Mouse (Mus musculus): ENCODE data around the gene Trib2. TPM values are rescaled to one million over a fixed set of nuclear protein-coding genes. Genes with fewer than 3 reads are reported as not detected.

Gene Trib2
- total RNA-seq, 2 experiments from 2014 or later = 4.1 to 7.5 TPM

DNA sequence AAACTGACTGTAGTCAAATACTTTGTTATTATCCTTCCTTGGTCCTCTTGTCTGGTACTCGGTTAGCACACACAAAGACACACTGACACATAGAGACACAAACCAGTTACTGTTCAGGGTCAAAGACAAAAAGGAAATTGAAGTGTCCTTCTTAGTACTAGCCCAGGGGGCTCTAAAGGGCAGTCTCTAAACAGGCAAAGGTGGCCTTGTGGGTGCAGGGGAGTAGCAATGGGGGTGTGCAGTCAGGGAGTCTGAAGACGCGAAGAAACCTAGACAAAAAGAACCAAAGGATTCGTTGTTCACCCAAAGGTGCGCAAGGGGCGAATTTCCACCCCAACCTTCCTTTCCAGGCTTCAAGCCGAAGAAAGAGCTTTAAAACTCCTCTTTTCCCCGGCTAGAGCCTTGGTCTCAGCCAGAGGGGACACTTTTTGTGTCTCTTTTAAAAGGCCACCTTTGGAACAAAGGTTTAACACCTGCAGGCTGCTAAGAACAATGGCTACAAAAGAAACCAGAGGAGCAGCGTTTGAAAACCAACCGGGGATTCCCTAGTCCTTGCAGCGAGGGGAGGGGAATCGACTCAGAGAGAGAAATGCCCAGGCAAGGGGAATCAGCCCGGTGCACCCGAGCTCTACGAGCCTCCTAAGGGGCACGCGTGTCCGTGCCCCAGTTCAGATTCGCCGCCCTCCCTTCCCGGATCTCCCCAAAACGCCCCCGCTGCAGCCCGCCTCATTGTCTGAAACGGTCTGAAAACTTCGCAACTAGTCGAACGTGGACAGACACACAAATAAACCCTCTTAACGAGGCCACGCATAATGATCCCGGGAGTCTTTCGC, 2.3 kb downstream of the Trib2 start:
- ATAC-seq (replicated peaks; ENCODE audit: poor library complexity) = no peak

DNA sequence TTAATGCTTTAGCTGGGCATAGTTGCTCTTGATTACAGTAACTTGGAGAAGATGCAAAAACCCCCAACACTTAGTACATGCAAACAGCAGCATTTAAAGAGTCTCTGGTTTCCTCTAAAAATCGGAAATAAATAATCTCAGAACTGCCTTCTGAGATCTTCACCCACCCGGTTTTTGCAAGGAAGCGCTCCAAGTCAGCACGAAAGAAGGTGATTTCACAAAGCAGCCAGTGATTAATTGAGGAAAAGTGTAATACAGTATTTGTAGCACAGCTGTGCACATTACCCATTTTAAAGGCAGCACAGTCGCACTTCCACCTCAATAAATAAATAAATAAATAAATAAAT, 2.9 kb downstream of the Trib2 start:
- ATAC-seq (replicated peaks; ENCODE audit: poor library complexity) = no peak

DNA sequence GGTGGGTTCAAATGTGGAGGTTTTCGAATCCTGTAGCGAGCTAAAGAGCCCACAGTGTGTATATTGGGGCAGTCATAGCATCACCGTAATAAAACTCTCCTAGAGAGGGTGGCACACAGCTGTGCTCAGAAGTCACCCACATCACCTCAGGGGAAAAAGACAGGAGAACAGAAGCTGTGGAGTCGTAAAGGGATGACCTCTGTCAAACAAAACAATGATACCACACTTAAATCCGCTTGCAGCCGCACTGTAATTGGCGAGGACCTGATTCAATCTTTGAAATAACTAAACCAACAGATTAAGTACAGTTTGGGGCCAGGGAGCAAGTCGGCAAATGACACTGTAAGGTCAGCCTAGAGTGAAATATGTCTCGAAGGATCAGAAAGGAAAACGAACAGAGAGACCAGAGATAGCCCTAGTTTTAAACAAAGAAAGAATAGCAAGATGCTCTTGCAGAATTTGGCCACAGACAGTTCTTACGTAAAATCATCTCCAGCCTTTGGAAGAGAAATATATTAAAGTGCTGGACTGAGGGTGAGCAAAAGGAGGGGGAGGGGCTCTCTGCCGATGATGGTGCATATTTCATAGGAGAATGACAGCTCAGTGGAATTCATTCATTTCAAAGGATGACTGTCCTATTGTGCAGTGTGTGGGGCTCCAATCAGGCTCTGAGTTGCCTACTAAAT, 3.4 kb downstream of the Trib2 start:
- ATAC-seq (replicated peaks; ENCODE audit: poor library complexity) = no peak

DNA sequence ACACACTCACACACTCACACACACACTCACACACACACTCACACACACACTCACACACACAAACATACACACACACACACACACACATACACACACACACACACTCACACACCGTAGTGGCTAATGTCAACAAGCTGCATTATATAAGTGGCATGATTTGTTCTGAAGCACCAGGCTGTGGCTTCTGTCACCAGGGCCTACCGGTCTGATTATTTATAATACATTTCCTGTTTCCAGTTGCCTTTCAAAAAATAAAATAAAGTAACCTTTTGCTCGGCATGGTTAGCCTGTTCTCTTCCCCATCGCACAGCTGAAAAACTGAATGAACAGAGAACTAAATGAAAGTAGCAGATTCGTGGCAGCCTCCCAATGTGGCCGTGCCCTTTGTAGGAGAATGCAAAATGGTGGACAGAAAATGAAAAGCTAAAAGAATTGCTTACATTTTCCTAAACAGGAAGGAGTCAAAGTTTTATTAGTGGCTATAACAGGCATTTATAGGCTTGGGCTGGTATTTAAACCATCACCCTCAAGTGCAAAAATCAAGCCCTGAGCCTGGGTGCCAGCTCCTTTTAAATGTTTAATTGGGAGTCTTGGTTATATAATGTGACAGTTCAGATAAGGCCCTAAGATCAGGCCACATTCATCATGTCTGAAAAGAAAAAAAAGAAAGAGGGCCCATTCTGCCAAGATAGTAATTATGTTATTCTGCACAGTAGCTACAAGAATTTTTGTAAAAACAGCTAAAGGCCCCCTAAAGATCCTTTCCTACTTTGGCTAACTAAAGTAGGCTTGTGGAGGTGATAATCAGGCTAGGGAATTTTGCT, 4.4 kb downstream of the Trib2 start:
- ATAC-seq (replicated peaks; ENCODE audit: poor library complexity) = no peak

DNA sequence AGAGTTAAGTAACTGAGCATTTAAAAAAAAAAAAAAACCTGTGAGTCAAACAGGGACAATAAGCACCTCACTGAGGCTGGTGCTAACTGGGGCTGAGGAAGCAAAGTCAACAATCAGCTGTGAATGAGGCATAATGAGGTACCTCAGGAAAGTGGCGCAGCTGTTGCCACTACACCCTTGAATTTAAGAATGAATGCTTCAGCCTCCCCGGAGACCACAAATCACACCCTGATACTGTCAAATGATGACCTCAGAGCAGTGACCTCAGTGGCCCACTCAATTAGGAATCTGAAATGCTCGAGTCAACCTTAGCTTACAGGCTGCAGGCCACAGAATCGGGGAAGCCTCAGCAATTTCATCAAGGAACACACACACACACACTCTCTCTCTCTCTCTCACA, 5.0 kb downstream of the Trib2 start:
- ATAC-seq (replicated peaks; ENCODE audit: poor library complexity) = no peak

DNA sequence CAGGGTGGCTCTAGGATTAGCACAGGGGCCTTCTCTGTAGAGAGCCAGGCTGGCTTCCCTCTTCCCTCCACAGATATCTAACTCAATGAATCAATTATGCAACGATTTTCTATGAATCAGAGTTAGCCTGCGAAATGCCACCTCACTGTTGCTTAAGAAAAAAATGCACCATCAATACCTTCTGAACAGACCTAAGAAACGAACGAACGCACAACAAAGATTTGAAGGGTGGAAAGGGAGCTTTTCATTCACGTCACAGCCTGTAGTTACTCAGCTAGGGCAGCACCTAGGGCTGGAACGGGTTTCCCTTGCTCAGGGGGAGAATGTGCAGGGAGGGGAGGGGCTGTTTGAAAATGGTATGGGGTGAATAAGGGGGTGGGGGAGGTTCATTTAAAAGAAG, 5.8 kb downstream of the Trib2 start:
- no peak for ATAC-seq (replicated peaks; ENCODE audit: poor library complexity)

DNA sequence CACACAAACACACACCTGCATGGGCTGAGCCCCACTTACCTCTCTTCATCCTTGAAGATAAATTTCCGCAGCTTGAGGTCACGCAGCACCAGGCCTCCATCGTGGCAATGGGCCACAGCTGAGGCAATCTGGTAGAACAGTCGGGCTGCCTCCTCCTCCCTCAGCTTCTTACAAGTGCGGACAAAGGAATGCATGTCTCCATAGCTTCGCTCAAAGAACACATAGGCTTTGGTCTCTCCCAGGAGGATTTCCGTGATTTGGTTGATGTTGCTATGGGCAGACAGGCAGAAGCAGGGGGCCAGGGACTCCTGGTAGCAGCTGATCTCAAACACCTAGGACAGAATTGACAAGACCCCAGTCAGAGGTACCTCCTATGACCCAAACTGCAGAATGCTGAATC, 7.1 kb downstream of the Trib2 start:
- no peak for ATAC-seq (replicated peaks; ENCODE audit: poor library complexity)

DNA sequence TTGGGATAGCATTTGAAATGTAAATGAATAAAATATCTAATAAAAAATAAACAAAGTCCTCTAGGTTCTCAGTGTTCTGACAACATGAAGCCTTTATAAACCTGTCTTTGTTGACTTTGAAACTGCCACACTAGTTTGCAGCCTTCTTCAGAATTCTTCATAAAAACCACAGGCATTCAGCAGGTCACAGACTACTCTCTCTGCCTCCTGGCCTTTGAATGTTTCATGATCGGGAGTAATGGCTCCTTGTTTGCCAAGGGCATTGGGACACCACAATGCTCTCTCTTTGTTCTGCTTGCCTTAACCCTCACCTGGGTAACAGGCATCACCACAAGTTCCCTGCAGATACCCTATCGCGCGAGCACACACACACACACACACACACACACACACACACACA, 7.5 kb downstream of the Trib2 start:
- ATAC-seq (replicated peaks; ENCODE audit: poor library complexity) = no peak

DNA sequence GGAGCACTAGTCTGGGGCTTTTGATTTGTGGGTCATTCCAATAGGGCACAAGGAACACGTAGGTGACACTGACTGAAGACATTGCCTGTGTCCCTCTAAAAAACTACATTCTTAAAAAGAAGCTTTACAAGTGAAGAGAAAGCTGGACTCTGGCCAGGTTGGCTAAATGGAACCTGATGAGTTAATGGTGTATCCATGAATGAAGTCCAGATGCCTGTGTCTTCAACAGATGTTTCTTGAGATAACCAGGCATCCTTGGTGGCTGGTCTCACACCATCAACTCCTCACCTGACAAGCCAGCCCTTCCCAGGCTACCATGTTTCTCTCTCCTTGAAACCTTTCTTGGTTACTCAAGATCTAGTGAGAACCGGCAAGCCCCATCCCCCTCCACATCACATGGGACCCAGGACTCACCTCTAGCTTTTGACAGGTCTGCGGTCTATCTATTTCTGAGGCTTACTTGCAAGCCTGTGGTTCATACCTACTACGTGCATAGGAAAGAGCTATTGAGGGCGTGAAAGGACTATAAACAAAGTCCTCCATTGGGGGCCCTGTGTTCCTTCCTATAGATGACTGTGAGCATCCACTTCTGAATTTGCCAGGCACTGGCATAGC, 8.4 kb downstream of the Trib2 start:
- no peak for ATAC-seq (replicated peaks; ENCODE audit: poor library complexity)

DNA sequence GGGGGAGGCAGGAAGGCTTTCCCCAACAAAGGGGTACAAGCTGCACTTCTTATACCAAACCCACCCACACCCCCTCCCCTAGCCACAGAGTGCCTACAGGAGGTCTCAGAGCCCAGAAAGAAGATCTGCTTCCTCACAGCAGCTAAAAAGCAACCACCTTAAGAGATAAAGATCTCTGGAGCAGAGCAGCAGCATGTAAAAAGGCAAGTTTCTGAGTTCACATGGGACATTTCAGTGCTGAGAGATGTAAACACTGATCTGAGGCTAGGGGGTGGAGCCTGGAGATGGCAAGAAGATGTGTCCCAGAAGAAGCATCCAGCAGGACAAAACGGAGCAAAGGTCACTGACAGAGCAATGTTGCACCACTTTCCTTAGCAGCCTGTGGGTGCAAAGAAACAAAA, 11.8 kb downstream of the Trib2 start:
- no peak for ATAC-seq (replicated peaks; ENCODE audit: poor library complexity)

DNA sequence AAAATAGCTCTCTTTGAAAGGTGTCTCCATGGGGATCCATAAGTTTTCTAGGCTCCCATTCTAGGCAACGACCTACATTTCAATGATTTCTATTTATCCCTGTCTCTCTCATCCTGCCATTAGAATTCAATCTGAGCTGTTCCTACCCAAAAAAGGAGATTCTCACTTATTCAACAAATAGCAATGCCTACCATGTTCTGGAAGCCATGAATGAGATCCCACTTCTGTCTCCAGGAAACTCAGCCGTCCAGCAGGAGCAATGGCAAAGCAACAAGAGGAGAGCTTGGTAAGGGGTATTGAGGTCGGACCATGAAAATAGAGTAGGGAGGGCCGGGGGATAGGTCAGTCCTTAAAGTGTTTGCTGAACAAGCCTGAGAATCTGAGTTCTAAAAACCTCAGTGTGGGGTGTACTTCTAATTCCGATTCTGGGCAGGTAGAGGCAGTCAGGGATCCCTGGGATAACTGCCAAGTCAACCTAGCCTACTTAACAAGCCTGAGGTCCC, 12.7 kb downstream of the Trib2 start:
- no peak for ATAC-seq (replicated peaks; ENCODE audit: poor library complexity)

DNA sequence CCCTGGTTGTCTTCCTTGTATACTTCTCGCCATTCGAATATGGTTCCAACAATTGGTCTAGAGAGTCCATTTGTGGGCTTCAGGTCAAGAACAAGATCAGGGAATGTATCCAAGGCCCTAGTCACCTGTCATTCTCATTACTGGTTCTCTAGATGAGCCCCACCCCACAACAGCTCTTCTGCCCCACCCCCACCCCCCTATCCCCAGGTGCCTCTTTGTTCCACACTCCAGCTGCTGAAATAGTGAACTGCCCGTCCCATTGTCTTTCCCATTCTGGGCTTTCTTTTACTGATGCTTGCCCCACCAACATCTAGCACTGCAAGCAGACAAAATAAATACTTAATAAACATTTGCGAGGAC, 15.2 kb downstream of the Trib2 start:
- no peak for ATAC-seq (replicated peaks; ENCODE audit: poor library complexity)

DNA sequence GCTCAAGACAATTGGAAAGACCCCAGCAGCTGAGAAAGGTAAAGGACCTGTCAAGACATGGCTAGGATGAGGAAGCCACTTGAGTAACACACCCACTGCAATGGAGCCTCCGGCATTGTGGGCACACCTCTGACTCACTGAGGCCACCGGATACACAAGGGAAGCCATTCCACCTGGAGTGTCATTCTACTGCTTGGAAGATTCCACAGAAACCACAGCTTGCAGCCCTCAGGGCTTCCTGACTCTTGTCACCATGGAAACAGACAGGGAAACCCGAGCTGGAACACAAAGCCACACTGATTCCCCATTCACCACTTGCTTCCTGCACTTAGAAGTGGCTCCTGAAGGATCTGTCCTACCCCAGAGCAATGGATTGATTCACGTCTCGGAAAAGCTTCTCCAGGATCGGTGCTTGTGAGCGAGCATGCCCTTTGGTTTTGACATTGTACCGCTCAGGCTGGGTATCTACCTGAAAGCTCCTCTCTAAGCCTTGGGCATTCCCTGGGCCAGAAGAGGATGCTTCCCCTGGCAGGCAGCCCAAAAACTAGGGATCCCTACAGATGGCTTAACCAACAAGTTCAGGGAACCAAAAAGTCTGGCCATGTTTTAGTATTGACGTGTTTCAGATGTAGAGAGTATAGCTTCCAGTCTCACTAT, 15.7 kb downstream of the Trib2 start:
- no peak for ATAC-seq (replicated peaks; ENCODE audit: poor library complexity)

DNA sequence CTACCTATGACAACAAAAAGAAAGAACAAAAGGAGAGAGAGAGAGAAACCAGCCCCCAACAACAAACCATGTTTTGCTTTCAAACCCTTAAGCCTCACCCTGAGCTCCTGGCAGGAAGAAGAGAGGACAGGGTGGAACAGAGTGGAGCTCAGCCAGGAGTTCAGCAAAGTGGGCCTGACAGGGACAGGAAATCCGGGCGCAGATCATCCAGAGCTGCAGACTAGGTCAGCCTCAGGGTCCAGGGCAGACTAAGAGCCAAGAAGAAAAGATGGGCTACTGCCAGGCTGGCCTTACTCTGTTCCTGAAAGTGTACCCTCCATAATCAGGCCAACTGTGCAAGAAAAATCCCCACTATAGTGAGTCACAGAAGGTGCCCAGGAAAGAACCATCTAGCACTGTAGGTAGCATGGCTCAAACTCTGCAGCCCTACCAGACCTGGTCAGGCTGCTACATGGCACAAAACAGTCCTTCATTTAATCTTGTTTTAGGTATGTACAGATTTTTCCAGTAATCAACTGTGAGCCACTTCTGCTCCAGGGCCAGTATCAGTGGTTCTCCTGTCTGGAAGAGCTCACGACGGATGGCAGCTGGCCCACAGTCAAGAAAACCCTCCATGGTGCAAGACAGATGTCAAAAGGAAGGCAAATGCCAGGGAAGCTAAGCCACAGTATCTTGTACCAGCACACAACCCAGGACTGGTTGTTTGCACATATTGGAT, 16.4 kb downstream of the Trib2 start:
- no peak for ATAC-seq (replicated peaks; ENCODE audit: poor library complexity)

DNA sequence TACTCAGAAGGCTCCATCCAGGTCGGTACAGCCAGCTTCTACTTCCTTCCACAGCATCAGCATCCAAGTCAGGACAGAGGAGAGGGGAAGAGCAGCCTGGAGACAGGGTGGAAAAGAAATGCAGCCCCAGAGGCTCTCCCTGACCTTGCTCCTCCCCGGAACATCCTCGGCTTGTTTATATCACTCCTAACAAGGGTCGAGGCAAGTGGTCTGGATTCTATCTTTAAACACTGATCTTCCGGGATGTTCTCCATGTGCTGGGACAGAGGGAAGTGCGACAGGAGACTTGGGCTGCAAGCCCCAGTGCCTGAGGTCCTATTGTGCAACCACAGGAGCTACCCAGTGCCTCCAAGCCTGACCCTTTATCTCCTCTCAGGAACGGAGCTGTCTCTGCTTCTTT, 18.7 kb downstream of the Trib2 start:
- ATAC-seq (replicated peaks; ENCODE audit: poor library complexity) = no peak

DNA sequence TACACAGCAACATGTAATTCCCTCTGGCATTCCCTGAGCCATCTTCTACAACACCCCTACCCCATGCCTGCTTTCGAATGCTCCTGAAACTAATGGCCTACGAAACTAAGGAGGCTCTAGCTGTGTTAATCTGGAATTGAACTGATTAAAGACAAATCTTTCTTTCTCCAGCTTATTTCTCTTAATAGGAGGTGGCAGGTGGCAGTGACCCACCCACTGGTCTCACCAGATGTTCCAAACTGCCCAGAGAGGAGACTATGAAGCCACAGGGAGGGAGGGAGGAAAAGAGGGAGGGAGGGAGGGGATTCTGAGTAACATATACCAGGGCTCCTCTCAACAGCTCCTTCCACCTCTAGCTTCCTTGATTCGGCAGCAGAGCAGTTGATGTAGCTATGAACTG, 20.8 kb downstream of the Trib2 start:
- no peak for ATAC-seq (replicated peaks; ENCODE audit: poor library complexity)

DNA sequence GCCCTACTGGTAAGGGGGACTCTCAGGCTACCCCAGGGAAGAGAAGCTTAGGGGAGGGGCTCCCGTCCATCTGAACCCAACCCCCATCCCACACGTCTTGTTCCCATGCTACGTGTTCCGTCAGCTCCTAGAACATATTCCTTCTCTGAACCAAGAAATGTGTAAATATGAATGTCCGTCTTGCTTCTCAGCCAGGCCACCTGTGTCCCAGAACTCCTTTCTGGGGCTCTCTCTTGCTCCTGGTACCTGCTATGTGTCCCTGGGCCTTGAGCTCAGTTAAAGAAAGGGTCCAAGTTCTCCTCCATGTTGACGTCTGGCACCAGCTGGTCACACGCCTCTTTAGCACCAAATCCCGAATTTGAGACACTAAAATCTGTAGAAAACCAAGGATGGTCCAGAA, 23.4 kb downstream of the Trib2 start:
- ATAC-seq (replicated peaks; ENCODE audit: poor library complexity) = no peak

DNA sequence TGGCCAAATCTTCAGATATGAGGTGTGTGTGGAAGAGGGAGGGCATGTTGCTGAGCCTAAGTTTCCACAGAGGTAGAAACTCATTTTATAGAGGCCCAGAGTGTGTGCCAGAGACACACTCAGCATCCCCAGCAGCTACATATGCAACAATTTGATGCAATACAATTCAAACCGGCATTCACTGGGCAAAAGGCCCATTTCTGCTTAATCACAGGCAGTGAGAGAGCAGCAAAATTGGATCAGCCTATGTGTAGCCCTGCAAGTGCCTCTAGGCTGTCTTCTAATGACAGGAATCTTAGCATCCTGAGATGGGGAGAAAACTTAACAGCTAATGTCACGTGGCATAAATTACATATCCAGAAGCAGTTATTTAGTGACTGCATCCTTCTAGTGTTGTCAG, 26.5 kb downstream of the Trib2 start:
- ATAC-seq (replicated peaks; ENCODE audit: poor library complexity) = no peak

DNA sequence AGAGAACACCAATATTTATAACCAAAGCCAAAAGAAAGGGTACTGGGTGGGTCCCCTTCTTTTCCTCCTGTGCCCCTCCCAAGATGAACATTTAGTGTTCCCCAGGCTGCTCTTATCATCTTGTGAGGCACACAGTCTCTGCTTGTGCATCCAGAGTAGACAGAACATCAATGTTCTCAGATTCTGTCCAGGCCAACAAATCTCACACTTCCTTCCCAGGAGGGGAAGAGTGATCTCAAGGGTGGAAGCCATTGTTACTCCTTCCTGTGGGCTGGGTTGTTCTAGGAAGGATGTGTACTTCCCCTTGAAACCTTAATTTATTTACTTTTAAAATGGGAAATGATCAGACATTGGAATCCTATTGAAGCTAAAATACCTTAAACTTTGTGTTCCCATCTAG, 39.7 kb downstream of the Trib2 start:
- ATAC-seq (replicated peaks; ENCODE audit: poor library complexity) = no peak

DNA sequence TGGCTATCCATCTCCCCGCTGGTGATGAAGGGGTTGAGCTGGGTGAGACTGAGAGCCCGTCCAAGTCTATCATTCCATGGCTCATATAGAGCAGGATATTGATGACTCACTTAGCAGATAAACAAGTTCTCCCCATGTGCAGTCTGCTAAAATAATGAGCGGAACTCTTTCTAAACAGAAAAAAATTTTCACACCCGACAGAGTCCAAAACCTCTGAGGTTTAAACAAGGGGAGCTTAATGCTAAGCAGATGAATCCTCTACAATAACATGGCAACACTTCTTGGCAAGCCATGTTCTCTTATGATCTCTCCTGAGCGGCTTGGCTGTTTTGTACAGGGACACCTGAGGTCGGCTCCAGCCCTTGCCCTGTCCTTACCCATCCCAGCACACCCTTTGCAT, 45.0 kb downstream of the Trib2 start:
- no peak for ATAC-seq (replicated peaks; ENCODE audit: poor library complexity)
